Mouse (Mus musculus): ENCODE measurements around the gene Hmces.
"Not testable (repeated sequence)": the region's sequence is repeated elsewhere in the genome, so short reads cannot be mapped to it uniquely, and the experiment has no call there.

- not testable (repeated sequence) for TF ChIP-seq POLR2A (IDR thresholded peaks at IDR 0.05; ENCODE audit: low read depth, low read length); CTCF (IDR thresholded peaks at IDR 0.05; ENCODE audit: extremely low read depth, insufficient read depth, insufficient read length, insufficient replicate concordance)
Observed at GRCm38 (mm10) chr6:87962457-87962856, 48.7 kb downstream of the Hmces start.
